9 mouse cellular contexts compared by ENCODE assay signal in the genomic region with DNA sequence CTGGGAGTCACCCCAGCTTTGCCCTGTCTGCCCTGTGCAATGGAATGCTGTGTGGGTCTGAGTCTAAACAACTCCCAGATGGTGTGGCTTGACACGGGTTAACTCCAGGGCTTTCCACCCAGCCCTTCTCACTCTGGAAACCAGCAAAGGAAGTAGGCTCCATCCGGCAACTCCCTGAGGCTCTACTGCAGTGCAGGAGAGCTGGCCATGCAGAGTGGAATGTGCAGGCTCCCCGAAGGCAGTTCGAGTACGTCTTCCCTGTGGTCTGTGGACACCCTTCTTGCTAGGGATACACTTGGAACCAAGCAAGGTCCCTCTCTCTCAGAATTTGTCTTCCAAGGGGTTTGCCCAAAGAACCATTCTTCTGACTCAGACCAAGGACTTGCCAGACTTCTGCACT.
A peak's percentile ranks its signal among the peaks of the same experiment; 100 is the strongest.
DNase-seq lines count a peak whose midpoint lies in the region; ATAC-seq and TF ChIP-seq lines count a peak whose summit lies in the region.
"Had no signal": no experiment of that assay in that cellular context is flagged by ENCODE, and none has a peak within 500 bp of the region (broad histone marks: within the 10 kb centered on the region; RNA-seq: fewer than 3 reads in every experiment).

No protein-coding gene starts in this region.

- ATAC-seq in hindbrain, embryonic 16.5 days = no peak
- ATAC-seq in heart, postnatal 0 days (ENCODE audit: insufficient read depth, low read depth) = peak; percentile 49
- ATAC-seq in limb, embryonic 12.5 days (ENCODE audit: insufficient number of reproducible peaks, insufficient read depth, low FRiP score, low TSS enrichment, low read depth) = no peak
- no peak for ATAC-seq in neural tube, embryonic 14.5 days (ENCODE audit: low read depth)
- ATAC-seq in granulocyte monocyte progenitor cell, adult 5-6 weeks (replicated peaks; ENCODE audit: poor library complexity, severe bottlenecking) = no peak

- H3K4me1 ChIP-seq in hindbrain, embryonic 10.5 days (replicated peaks) = peaks cover 80% of the 10 kb centered on the region
- peaks cover 30% of the 10 kb centered on the region for H3K4me1 ChIP-seq in hindbrain, embryonic 16.5 days (ENCODE audit: control insufficient read depth, insufficient read depth, low read depth, low read length)
- H3K4me1 ChIP-seq in heart, postnatal 0 days (ENCODE audit: control insufficient read depth, insufficient read depth) = peaks cover 27% of the 10 kb centered on the region
- H3K4me1 ChIP-seq in limb, embryonic 12.5 days (replicated peaks) = peaks cover 85% of the 10 kb centered on the region
- H3K4me1 ChIP-seq in neural tube, embryonic 14.5 days (ENCODE audit: control insufficient read depth, insufficient read depth, low read length) = peaks cover 62% of the 10 kb centered on the region

- H3K36me3 ChIP-seq in hindbrain, embryonic 10.5 days = peaks cover 49% of the 10 kb centered on the region
- H3K36me3 ChIP-seq in hindbrain, embryonic 16.5 days (ENCODE audit: control insufficient read depth, insufficient read depth, low read length) = peaks cover 15% of the 10 kb centered on the region
- peaks cover 19% of the 10 kb centered on the region for H3K36me3 ChIP-seq in heart, postnatal 0 days (replicated peaks; ENCODE audit: control insufficient read depth, insufficient read depth, low read length)
- peaks cover 61% of the 10 kb centered on the region for H3K36me3 ChIP-seq in limb, embryonic 12.5 days
- H3K36me3 ChIP-seq in neural tube, embryonic 14.5 days (ENCODE audit: control insufficient read depth, insufficient read depth, low read length) = peaks cover 16% of the 10 kb centered on the region
- H3K36me3 ChIP-seq: G1E had no signal

- H3K27me3 ChIP-seq in hindbrain, embryonic 10.5 days (ENCODE audit: insufficient read depth, poor library complexity, severe bottlenecking) = peaks cover 64% of the 10 kb centered on the region
- H3K27me3 ChIP-seq in hindbrain, embryonic 16.5 days (replicated peaks; ENCODE audit: control insufficient read depth, insufficient read depth, low read length) = no peaks in the 10 kb centered on the region
- H3K27me3 ChIP-seq in heart, postnatal 0 days (ENCODE audit: control insufficient read depth, insufficient read depth, low read length) = no peaks in the 10 kb centered on the region
- no peaks in the 10 kb centered on the region for H3K27me3 ChIP-seq in limb, embryonic 12.5 days
- H3K27me3 ChIP-seq in neural tube, embryonic 14.5 days (ENCODE audit: control insufficient read depth, insufficient read depth, low read length) = no peaks in the 10 kb centered on the region

- H3K4me3 ChIP-seq in hindbrain, embryonic 10.5 days = no peak overlapping the region
- no peak overlapping the region for H3K4me3 ChIP-seq in hindbrain, embryonic 16.5 days (ENCODE audit: low read length)
- no peak overlapping the region for H3K4me3 ChIP-seq in heart, postnatal 0 days (ENCODE audit: low read depth, low read length)
- H3K4me3 ChIP-seq in limb, embryonic 12.5 days (replicated peaks) = no peak overlapping the region
- no peak overlapping the region for H3K4me3 ChIP-seq in neural tube, embryonic 14.5 days (ENCODE audit: low read depth, low read length)

- peak; percentile 30 for DNase-seq in hindbrain, embryonic 10.5 days (ENCODE audit: low spot score)
- DNase-seq in heart, postnatal 0 days (ENCODE audit: low spot score) = no peak
- DNase-seq in layer of hippocampus, adult 9-10 months (ENCODE audit: low spot score) = no peak
- no peak for DNase-seq in frontal cortex, postnatal 25 days (ENCODE audit: low spot score in 2 of 2)

- H3K9me3 ChIP-seq in hindbrain, embryonic 10.5 days = 0 out of 2 replicates have a peak, but pooled peaks cover 4% of the 10 kb centered on the region
- no peaks in the 10 kb centered on the region for H3K9me3 ChIP-seq in hindbrain, embryonic 16.5 days (ENCODE audit: control insufficient read depth, low read length)
- no peaks in the 10 kb centered on the region for H3K9me3 ChIP-seq in heart, postnatal 0 days (replicated peaks; ENCODE audit: control insufficient read depth, low read length)
- no peaks in the 10 kb centered on the region for H3K9me3 ChIP-seq in limb, embryonic 12.5 days
- H3K9me3 ChIP-seq in neural tube, embryonic 14.5 days (ENCODE audit: control insufficient read depth, low read length) = no peaks in the 10 kb centered on the region
- H3K9me3 ChIP-seq: G1E had no signal

- H3K4me2 ChIP-seq in hindbrain, embryonic 16.5 days (ENCODE audit: low read length) = no peak overlapping the region
- peak overlapping the region; percentile 7; the same call in 1 of the 2 replicates for H3K4me2 ChIP-seq in heart, postnatal 0 days (ENCODE audit: low read depth, low read length)
- H3K4me2 ChIP-seq in limb, embryonic 12.5 days = peak overlapping the region; percentile 16; the same call in 1 of the 2 replicates
- H3K4me2 ChIP-seq in neural tube, embryonic 14.5 days (ENCODE audit: low read depth, low read length) = no peak overlapping the region

- WGBS in hindbrain, embryonic 10.5 days = 43% methylated on average over 5 of the region's 5 CpGs
- 57% methylated on average over 5 of the region's 5 CpGs for WGBS in hindbrain, embryonic 16.5 days
- 35% methylated on average over 5 of the region's 5 CpGs for WGBS in heart, postnatal 0 days
- WGBS in limb, embryonic 12.5 days = 10% methylated on average over 5 of the region's 5 CpGs
- WGBS in neural tube, embryonic 14.5 days = 52% methylated on average over 5 of the region's 5 CpGs

- peak overlapping the region; percentile 68 for H3K27ac ChIP-seq in hindbrain, embryonic 10.5 days
- H3K27ac ChIP-seq in hindbrain, embryonic 16.5 days (ENCODE audit: low read depth, low read length) = no peak overlapping the region; the same call in 1 of the 2 replicates
- peak overlapping the region; percentile 77 for H3K27ac ChIP-seq in heart, postnatal 0 days (ENCODE audit: low read depth)
- peak overlapping the region; percentile 51 for H3K27ac ChIP-seq in limb, embryonic 12.5 days
- H3K27ac ChIP-seq in neural tube, embryonic 14.5 days (ENCODE audit: low read depth, low read length) = peak overlapping the region; percentile 67

- no peak for TF ChIP-seq EP300 in heart, postnatal 0 days (IDR thresholded peaks at IDR 0.05; ENCODE audit: low read depth)

- H3K9ac ChIP-seq in hindbrain, embryonic 16.5 days (ENCODE audit: low read depth, low read length) = no peak overlapping the region; the same call in 1 of the 2 replicates
- no peak overlapping the region; the same call in 1 of the 2 replicates for H3K9ac ChIP-seq in heart, postnatal 0 days (replicated peaks; ENCODE audit: low read depth, low read length)
- 0 out of 2 replicates have a peak overlapping the region, but pooled peaks have one; percentile 31 for H3K9ac ChIP-seq in limb, embryonic 12.5 days (replicated peaks)
- H3K9ac ChIP-seq in neural tube, embryonic 14.5 days (replicated peaks; ENCODE audit: low read depth, low read length) = 0 out of 2 replicates have a peak overlapping the region, but pooled peaks have one; percentile 12

- no peak for TF ChIP-seq CTCF in heart, postnatal 0 days (IDR thresholded peaks at IDR 0.05; ENCODE audit: low read depth)

Comparison
In these comparisons a context has a peak if more than half of its experiments do, and no peak if none do; other contexts are left out.
1. H3K4me2 ChIP-seq: peak in heart, postnatal 0 days (single experiment) and limb, embryonic 12.5 days (single experiment); none in hindbrain, embryonic 16.5 days (single experiment) and neural tube, embryonic 14.5 days (single experiment).
2. H3K9ac ChIP-seq: peak in limb, embryonic 12.5 days (single experiment) and neural tube, embryonic 14.5 days (single experiment); none in hindbrain, embryonic 16.5 days (single experiment) and heart, postnatal 0 days (single experiment).